ENCODE assay signal across 34 mouse cellular contexts in genomic region chr16:89150786-89151185, GRCm38 (mm10). TPM values are rescaled to one million over a fixed set of nuclear protein-coding genes. Genes with fewer than 3 reads are reported as not detected.
"Had no signal": no experiment of that assay in that cellular context is flagged by ENCODE, and none has a peak within 500 bp of the region (broad histone marks: within the 10 kb centered on the region; RNA-seq: fewer than 3 reads in every experiment).

Gm10061 (plus strand) TSS chr16:89151086.

- ATAC-seq: forebrain, embryonic 13.5 days; forebrain, embryonic 14.5 days; forebrain, embryonic 15.5 days; forebrain, embryonic 16.5 days; forebrain, postnatal 0 days had no signal

- H3K27ac ChIP-seq: embryonic facial prominence, embryonic 10.5 days; embryonic facial prominence, embryonic 12.5 days; embryonic facial prominence, embryonic 13.5 days; embryonic facial prominence, embryonic 15.5 days; forebrain, embryonic 10.5 days; forebrain, embryonic 12.5 days; forebrain, embryonic 13.5 days; forebrain, embryonic 15.5 days; gastrocnemius, adult 2 months; heart, adult 2 months had no signal

- DNase-seq: cerebellum, adult 8-10 months; cerebellum, adult 9-10 months; cerebellum, adult 9-11 months; cerebellum, postnatal 10 days; cerebellum, postnatal 14 days; cerebellum, postnatal 25 days; cerebellum, postnatal 36 days; embryo, embryonic 11 days; forebrain, postnatal 0 days; gastrocnemius, adult 2 months; gastrocnemius, postnatal 10 days; gastrocnemius, postnatal 14 days; gastrocnemius, postnatal 25 days; gastrocnemius, postnatal 36 days; heart, adult 11 months; heart, adult 18-20 months; heart, adult 2 months had no signal

- H3K36me3 ChIP-seq: embryonic facial prominence, embryonic 10.5 days; embryonic facial prominence, embryonic 12.5 days; embryonic facial prominence, embryonic 13.5 days; embryonic facial prominence, embryonic 15.5 days; forebrain, embryonic 10.5 days; forebrain, embryonic 12.5 days; forebrain, embryonic 15.5 days had no signal

- H3K4me2 ChIP-seq: embryonic facial prominence, embryonic 12.5 days; embryonic facial prominence, embryonic 13.5 days; embryonic facial prominence, embryonic 15.5 days; forebrain, embryonic 12.5 days; forebrain, embryonic 13.5 days; forebrain, embryonic 15.5 days had no signal

- H3K27me3 ChIP-seq: embryonic facial prominence, embryonic 12.5 days; embryonic facial prominence, embryonic 13.5 days; embryonic facial prominence, embryonic 15.5 days; forebrain, embryonic 12.5 days; forebrain, embryonic 13.5 days; forebrain, embryonic 15.5 days had no signal

- H3K9me3 ChIP-seq: embryonic facial prominence, embryonic 10.5 days; embryonic facial prominence, embryonic 12.5 days; embryonic facial prominence, embryonic 13.5 days; embryonic facial prominence, embryonic 15.5 days; forebrain, embryonic 12.5 days; forebrain, embryonic 13.5 days; forebrain, embryonic 15.5 days had no signal

- H3K4me3 ChIP-seq: embryonic facial prominence, embryonic 10.5 days; embryonic facial prominence, embryonic 12.5 days; embryonic facial prominence, embryonic 13.5 days; embryonic facial prominence, embryonic 15.5 days; erythroblast, embryonic 14.5 days; forebrain, embryonic 10.5 days; forebrain, embryonic 12.5 days; forebrain, embryonic 13.5 days; forebrain, embryonic 15.5 days; gastrocnemius, adult 2 months; heart, adult 2 months had no signal

- H3K9ac ChIP-seq: embryonic facial prominence, embryonic 12.5 days; embryonic facial prominence, embryonic 13.5 days; embryonic facial prominence, embryonic 15.5 days; forebrain, embryonic 12.5 days; forebrain, embryonic 13.5 days; forebrain, embryonic 15.5 days; forebrain, postnatal 0 days had no signal

- H3K4me1 ChIP-seq: embryonic facial prominence, embryonic 10.5 days; embryonic facial prominence, embryonic 12.5 days; embryonic facial prominence, embryonic 13.5 days; embryonic facial prominence, embryonic 15.5 days; forebrain, embryonic 10.5 days; forebrain, embryonic 12.5 days; forebrain, embryonic 13.5 days; forebrain, embryonic 15.5 days had no signal

RNA-seq across cellular contexts. Expression of gene Gm10061, which starts in this region (rescaled TPM):
- polyA plus RNA-seq: cortical plate, adult 2 months; embryonic facial prominence, embryonic 10.5 days; embryonic facial prominence, embryonic 11.5 days; embryonic facial prominence, embryonic 12.5 days; embryonic facial prominence, embryonic 13.5 days; embryonic facial prominence, embryonic 14.5 days; embryonic facial prominence, embryonic 15.5 days; erythroblast, embryonic 14.5 days; forebrain, embryonic 10.5 days; forebrain, embryonic 11.5 days; forebrain, embryonic 12.5 days; forebrain, embryonic 13.5 days; forebrain, embryonic 14.5 days; forebrain, embryonic 15.5 days; forebrain, embryonic 16.5 days; forebrain, postnatal 0 days; frontal cortex, adult 2 months; gonadal fat pad, adult 2 months; heart, adult 2 months had no signal
